Mouse (Mus musculus): Measurements from ENCODE around the gene Pex16. TPM values are rescaled to one million over a fixed set of nuclear protein-coding genes. Genes with fewer than 3 reads are reported as not detected.

Gene Pex16
- polyA plus RNA-seq, 1 experiment from 2014 or later: 42.0 TPM

- H3K27ac ChIP-seq (ENCODE audit: low read length): no peak overlapping the region
- no peaks in the 10 kb centered on the region for H3K4me1 ChIP-seq (replicated peaks; ENCODE audit: control insufficient read depth, insufficient read depth, low read length)
- 73% methylated on average over 6 of the region's 6 CpGs for WGBS
- no peak overlapping the region for H3K9ac ChIP-seq (replicated peaks; ENCODE audit: low read depth, low read length)
- no peaks in the 10 kb centered on the region for H3K27me3 ChIP-seq (replicated peaks; ENCODE audit: control insufficient read depth, insufficient read depth, low read length)
- no peak overlapping the region for H3K4me3 ChIP-seq (replicated peaks; ENCODE audit: low read length)
- no peak overlapping the region for H3K4me2 ChIP-seq (ENCODE audit: low read length)
- H3K9me3 ChIP-seq (ENCODE audit: control insufficient read depth, low read length): no peaks in the 10 kb centered on the region
- ATAC-seq: no peak
- peaks cover 7% of the 10 kb centered on the region for H3K36me3 ChIP-seq (ENCODE audit: control insufficient read depth, insufficient read depth)
Measured at GRCm38 (mm10) chr2:92349589-92350425, 24.7 kb upstream of the Pex16 start.

GRCm38 (mm10) chr2:92350686-92351085 lies 23.8 kb upstream of the Pex16 start:
- ATAC-seq: no peak
- WGBS: 89% methylated on average over 5 of the region's 5 CpGs
- H3K4me3 ChIP-seq (replicated peaks; ENCODE audit: low read length): no peak overlapping the region
- no peaks in the 10 kb centered on the region for H3K4me1 ChIP-seq (replicated peaks; ENCODE audit: control insufficient read depth, insufficient read depth, low read length)
- H3K9ac ChIP-seq (replicated peaks; ENCODE audit: low read depth, low read length): no peak overlapping the region
- no peak overlapping the region for H3K27ac ChIP-seq (ENCODE audit: low read length)
- no peaks in the 10 kb centered on the region for H3K9me3 ChIP-seq (ENCODE audit: control insufficient read depth, low read length)
- no peaks in the 10 kb centered on the region for H3K27me3 ChIP-seq (replicated peaks; ENCODE audit: control insufficient read depth, insufficient read depth, low read length)
- no peak overlapping the region for H3K4me2 ChIP-seq (ENCODE audit: low read length)
- peaks cover 5% of the 10 kb centered on the region for H3K36me3 ChIP-seq (ENCODE audit: control insufficient read depth, insufficient read depth)

GRCm38 (mm10) chr2:92353402-92353801 lies 21.1 kb upstream of the Pex16 start:
- ATAC-seq: no peak
- H3K4me3 ChIP-seq (replicated peaks; ENCODE audit: low read length): no peak overlapping the region
- no peak overlapping the region for H3K4me2 ChIP-seq (ENCODE audit: low read length)
- H3K9me3 ChIP-seq (ENCODE audit: control insufficient read depth, low read length): no peaks in the 10 kb centered on the region
- H3K9ac ChIP-seq (replicated peaks; ENCODE audit: low read depth, low read length): no peak overlapping the region
- H3K27ac ChIP-seq (ENCODE audit: low read length): no peak overlapping the region
- WGBS: 15% methylated on average over 5 of the region's 5 CpGs
- H3K27me3 ChIP-seq (replicated peaks; ENCODE audit: control insufficient read depth, insufficient read depth, low read length): no peaks in the 10 kb centered on the region
- H3K4me1 ChIP-seq (replicated peaks; ENCODE audit: control insufficient read depth, insufficient read depth, low read length): no peaks in the 10 kb centered on the region
- H3K36me3 ChIP-seq (ENCODE audit: control insufficient read depth, insufficient read depth): peaks cover 16% of the 10 kb centered on the region

GRCm38 (mm10) chr2:92354224-92354623 lies 20.3 kb upstream of the Pex16 start:
- Histone ChIP-seq H3K27ac (ENCODE audit: low read length) (no peak overlapping the region), H3K4me3 (replicated peaks; ENCODE audit: low read length) (no peak overlapping the region), H3K4me1 (replicated peaks; ENCODE audit: control insufficient read depth, insufficient read depth, low read length) (no peaks in the 10 kb centered on the region), H3K9me3 (ENCODE audit: control insufficient read depth, low read length) (no peaks in the 10 kb centered on the region), H3K27me3 (replicated peaks; ENCODE audit: control insufficient read depth, insufficient read depth, low read length) (no peaks in the 10 kb centered on the region), H3K9ac (replicated peaks; ENCODE audit: low read depth, low read length) (no peak overlapping the region), H3K4me2 (ENCODE audit: low read length) (no peak overlapping the region), H3K36me3 (ENCODE audit: control insufficient read depth, insufficient read depth) (peaks cover 14% of the 10 kb centered on the region; the same call in 1 of the 2 replicates)
- WGBS: 80% methylated on average over 6 of the region's 6 CpGs
- ATAC-seq: no peak

GRCm38 (mm10) chr2:92359301-92359700 lies 15.2 kb upstream of the Pex16 start:
- Histone ChIP-seq H3K4me2 (ENCODE audit: low read length) (no peak overlapping the region), H3K9ac (replicated peaks; ENCODE audit: low read depth, low read length) (no peak overlapping the region), H3K4me1 (replicated peaks; ENCODE audit: control insufficient read depth, insufficient read depth, low read length) (peaks cover 10% of the 10 kb centered on the region; the same call in 1 of the 2 replicates), H3K27me3 (replicated peaks; ENCODE audit: control insufficient read depth, insufficient read depth, low read length) (no peaks in the 10 kb centered on the region), H3K36me3 (ENCODE audit: control insufficient read depth, insufficient read depth) (peaks cover 19% of the 10 kb centered on the region; the same call in 1 of the 2 replicates), H3K4me3 (replicated peaks; ENCODE audit: low read length) (no peak overlapping the region), H3K27ac (ENCODE audit: low read length) (no peak overlapping the region), H3K9me3 (ENCODE audit: control insufficient read depth, low read length) (no peaks in the 10 kb centered on the region)
- WGBS: 71% methylated on average over 2 of the region's 2 CpGs
- no peak for ATAC-seq

GRCm38 (mm10) chr2:92360186-92360823 lies 14.2 kb upstream of the Pex16 start:
- Histone ChIP-seq H3K4me3 (replicated peaks; ENCODE audit: low read length) (no peak overlapping the region), H3K27me3 (replicated peaks; ENCODE audit: control insufficient read depth, insufficient read depth, low read length) (no peaks in the 10 kb centered on the region), H3K9ac (replicated peaks; ENCODE audit: low read depth, low read length) (no peak overlapping the region), H3K36me3 (ENCODE audit: control insufficient read depth, insufficient read depth) (peaks cover 19% of the 10 kb centered on the region; the same call in 1 of the 2 replicates), H3K4me1 (replicated peaks; ENCODE audit: control insufficient read depth, insufficient read depth, low read length) (peaks cover 10% of the 10 kb centered on the region; the same call in 1 of the 2 replicates), H3K4me2 (ENCODE audit: low read length) (no peak overlapping the region), H3K27ac (ENCODE audit: low read length) (peak overlapping the region; percentile 20; the same call in 1 of the 2 replicates), H3K9me3 (ENCODE audit: control insufficient read depth, low read length) (no peaks in the 10 kb centered on the region)
- ATAC-seq: peak; percentile 54
- 60% methylated on average over 25 of the region's 25 CpGs for WGBS

- WGBS: 20% methylated on average over 12 of the region's 12 CpGs
- ATAC-seq: peak; percentile 50; the same call in 1 of the 2 replicates
- peaks cover 19% of the 10 kb centered on the region; the same call in 1 of the 2 replicates for H3K36me3 ChIP-seq (ENCODE audit: control insufficient read depth, insufficient read depth)
Measured at GRCm38 (mm10) chr2:92360893-92361292, 13.6 kb upstream of the Pex16 start.

GRCm38 (mm10) chr2:92361795-92362194 lies 12.7 kb upstream of the Pex16 start:
- no peak for ATAC-seq
- Histone ChIP-seq H3K27me3 (replicated peaks; ENCODE audit: control insufficient read depth, insufficient read depth, low read length) (no peaks in the 10 kb centered on the region), H3K27ac (ENCODE audit: low read length) (no peak overlapping the region), H3K4me2 (ENCODE audit: low read length) (no peak overlapping the region), H3K36me3 (ENCODE audit: control insufficient read depth, insufficient read depth) (peaks cover 14% of the 10 kb centered on the region; the same call in 1 of the 2 replicates), H3K4me1 (replicated peaks; ENCODE audit: control insufficient read depth, insufficient read depth, low read length) (peaks cover 10% of the 10 kb centered on the region; the same call in 1 of the 2 replicates), H3K9ac (replicated peaks; ENCODE audit: low read depth, low read length) (no peak overlapping the region), H3K9me3 (ENCODE audit: control insufficient read depth, low read length) (no peaks in the 10 kb centered on the region), H3K4me3 (replicated peaks; ENCODE audit: low read length) (no peak overlapping the region)
- 87% methylated on average over 8 of the region's 8 CpGs for whole genome bisulfite sequencing

More at GRCm38 (mm10) chr2:92360893-92361292, 13.6 kb upstream of the Pex16 start:
- Histone ChIP-seq H3K27me3 (replicated peaks; ENCODE audit: control insufficient read depth, insufficient read depth, low read length) (no peaks in the 10 kb centered on the region), H3K9me3 (ENCODE audit: control insufficient read depth, low read length) (no peaks in the 10 kb centered on the region), H3K4me2 (ENCODE audit: low read length) (no peak overlapping the region), H3K9ac (replicated peaks; ENCODE audit: low read depth, low read length) (no peak overlapping the region), H3K4me3 (replicated peaks; ENCODE audit: low read length) (no peak overlapping the region), H3K4me1 (replicated peaks; ENCODE audit: control insufficient read depth, insufficient read depth, low read length) (peaks cover 10% of the 10 kb centered on the region; the same call in 1 of the 2 replicates), H3K27ac (ENCODE audit: low read length) (peak overlapping the region; percentile 20; the same call in 1 of the 2 replicates)

- H3K9ac ChIP-seq (replicated peaks; ENCODE audit: low read depth, low read length): no peak overlapping the region
- no peak overlapping the region for H3K4me2 ChIP-seq (ENCODE audit: low read length)
- H3K9me3 ChIP-seq (ENCODE audit: control insufficient read depth, low read length): no peaks in the 10 kb centered on the region
- 89% methylated on average over 6 of the region's 6 CpGs for WGBS
- no peaks in the 10 kb centered on the region for H3K27me3 ChIP-seq (replicated peaks; ENCODE audit: control insufficient read depth, insufficient read depth, low read length)
- H3K27ac ChIP-seq (ENCODE audit: low read length): no peak overlapping the region
- peaks cover 10% of the 10 kb centered on the region; the same call in 1 of the 2 replicates for H3K36me3 ChIP-seq (ENCODE audit: control insufficient read depth, insufficient read depth)
- peaks cover 10% of the 10 kb centered on the region; the same call in 1 of the 2 replicates for H3K4me1 ChIP-seq (replicated peaks; ENCODE audit: control insufficient read depth, insufficient read depth, low read length)
- no peak overlapping the region for H3K4me3 ChIP-seq (replicated peaks; ENCODE audit: low read length)
- ATAC-seq: no peak
Measured at GRCm38 (mm10) chr2:92362571-92363228, 11.8 kb upstream of the Pex16 start.
